Mouse (Mus musculus) ES-Bruce4 (cell line): ENCODE data around the gene Tdrd3.

Experiments
- CTCF ChIP-seq: IDR thresholded peaks from one replicate; pipeline ENCODE4 v1.8.1; 2011; ENCODE audit warnings: low read depth, low read length
- EP300 ChIP-seq: IDR thresholded peaks from 2 replicates; pipeline ENCODE4 v1.6.1; 2011; ENCODE audit warnings: low read depth, low read length; ENCODE audit not compliant: insufficient read depth

- TF ChIP-seq EP300 (no peak), CTCF (no peak)
Observed at GRCm38 (mm10) chr14:87419740-87420139, 3.3 kb downstream of the Tdrd3 start.
